Mouse (Mus musculus): Measurements from ENCODE around the gene Slc9a5.

- TF ChIP-seq CTCF (IDR thresholded peaks at IDR 0.05; ENCODE audit: control insufficient read depth, insufficient read depth, low read length) (no peak), POLR2A (IDR thresholded peaks at IDR 0.05; ENCODE audit: borderline replicate concordance, control insufficient read depth, low read depth, low read length) (no peak)
These were observed 61.3 kb downstream of the Slc9a5 start for GRCm38 (mm10) chr8:105409947-105410346.
